Mouse (Mus musculus) testis, postnatal 10 days (tissue): ENCODE results near the gene Wnt3a.
"Not testable (repeated sequence)": the region's sequence is repeated elsewhere in the genome, so short reads cannot be mapped to it uniquely, and the experiment has no call there.

Experiments used
- DNase-seq: peaks from one replicate; pipeline ENCODE4 v3.0.0; 2021; ENCODE audit warnings: low spot score

Gene Wnt3a

GRCm38 (mm10) chr11:59307422-59308163, 17.0 kb upstream of the Wnt3a start:
- peak; percentile 92 for DNase-seq

GRCm38 (mm10) chr11:59306461-59307421, 16.2 kb upstream of the Wnt3a start, which contains the start of gene Wnt9a:
Wnt9a (plus strand) TSS chr11:59306928.
- DNase-seq, result peak; percentile 80

DNA sequence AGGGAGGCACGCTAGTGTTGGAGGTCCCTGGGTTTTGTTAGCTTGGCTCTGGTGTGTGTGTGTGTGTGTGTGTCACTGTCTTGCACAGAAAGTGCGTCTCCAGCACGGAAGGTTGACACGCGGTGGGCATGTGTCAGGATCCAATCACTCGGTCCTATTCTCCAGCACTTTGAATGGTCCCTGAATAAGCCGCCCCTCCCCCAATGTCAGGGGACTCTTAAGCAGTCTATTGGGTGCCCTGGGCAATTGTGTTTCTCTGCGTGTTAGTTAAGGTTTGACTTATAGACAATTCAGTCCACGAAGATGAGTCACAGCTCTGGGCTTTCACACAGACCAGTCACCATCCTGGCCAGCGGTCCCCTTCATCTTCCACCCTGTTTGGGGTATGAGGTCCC, 15.3 kb upstream of the Wnt3a start:
- DNase-seq, result no peak

DNA sequence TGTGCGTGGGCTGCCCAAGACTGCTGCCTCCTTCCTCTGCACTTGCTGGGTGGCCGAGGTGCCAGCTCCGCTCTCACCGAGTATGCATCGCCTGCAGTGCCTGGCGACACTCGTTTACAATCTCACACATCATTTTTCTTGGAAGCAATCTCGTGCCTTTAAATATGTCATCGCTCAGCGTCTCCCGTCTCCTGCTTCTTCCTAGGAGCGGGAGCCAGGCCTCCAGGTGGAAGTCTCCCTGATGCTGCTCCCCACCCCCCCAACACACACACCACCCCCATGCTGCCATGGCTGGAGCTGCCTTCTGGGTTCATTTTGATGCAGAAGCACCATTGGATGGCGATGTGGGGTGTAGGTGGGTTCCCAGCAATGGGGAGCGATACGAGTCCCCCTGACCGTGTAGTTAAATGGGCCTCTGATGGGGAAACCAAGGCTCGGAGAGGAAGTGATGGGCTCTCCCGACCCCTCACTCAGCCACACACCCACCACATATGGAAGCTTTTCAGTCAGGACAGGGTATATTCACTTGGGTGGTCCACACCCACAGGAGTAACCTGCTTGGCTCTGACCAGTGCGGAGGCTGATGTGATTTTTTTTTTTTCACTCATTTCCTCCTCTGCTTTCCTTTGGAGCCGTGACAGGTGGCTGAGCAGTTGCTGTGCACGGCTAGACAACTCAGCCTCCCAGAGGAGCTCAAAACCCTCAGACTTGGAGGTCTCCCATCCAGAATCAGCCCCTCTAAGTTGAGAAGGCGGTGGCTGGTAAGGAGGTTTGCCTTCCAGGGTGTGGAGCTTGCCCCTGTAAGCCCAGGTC, 14.7 kb upstream of the Wnt3a start:
- DNase-seq, result no peak

GRCm38 (mm10) chr11:59302700-59303569, 12.4 kb upstream of the Wnt3a start:
- peak; percentile 87 for DNase-seq

- DNase-seq, result not testable (repeated sequence)
Observed at GRCm38 (mm10) chr11:59301053-59301452, 10.5 kb upstream of the Wnt3a start.

DNA sequence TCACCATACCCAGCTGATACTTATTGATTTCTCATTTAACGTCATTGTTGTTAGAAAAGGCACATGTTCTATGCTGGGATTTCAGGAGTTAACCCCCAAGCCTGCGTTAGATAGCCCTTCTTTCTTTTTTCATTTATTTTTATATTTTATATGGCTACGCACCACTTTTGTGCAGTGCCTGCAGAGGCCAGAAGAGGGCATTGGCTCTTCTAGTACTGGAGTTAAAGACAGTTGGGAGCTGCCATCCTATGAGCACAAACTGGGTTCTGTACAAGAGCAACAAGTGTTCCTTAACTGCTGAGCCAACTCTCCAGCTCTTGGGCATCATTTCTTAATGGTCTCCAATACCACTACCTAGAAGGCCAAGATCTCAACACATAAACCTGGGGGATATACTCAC, 9.6 kb upstream of the Wnt3a start:
- peak; percentile 67 for DNase-seq

GRCm38 (mm10) chr11:59297941-59298340, 7.4 kb upstream of the Wnt3a start:
- DNase-seq, result peak; percentile 79

GRCm38 (mm10) chr11:59293616-59294015, 3.1 kb upstream of the Wnt3a start:
- DNase-seq, result peak; percentile 69

DNA sequence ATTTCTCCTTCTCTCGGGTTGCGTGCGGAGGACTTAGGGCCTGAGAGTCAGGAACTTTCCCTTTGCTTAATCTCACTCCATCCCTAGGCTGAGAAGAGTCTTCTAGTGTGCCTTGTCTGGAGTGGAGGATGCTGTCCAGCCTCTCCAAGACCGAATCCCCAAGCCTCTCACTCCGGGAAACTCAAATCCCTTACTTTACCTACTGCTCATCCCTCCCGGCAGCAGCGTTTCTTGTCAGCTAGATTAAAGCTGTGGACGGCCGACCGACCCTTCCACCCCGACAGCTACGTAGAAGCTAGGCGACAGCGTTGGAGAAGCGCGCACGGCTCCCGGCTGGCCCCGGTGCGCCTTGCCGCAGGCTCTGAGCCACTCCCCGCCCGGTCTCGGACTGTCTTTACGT, 846 bp downstream of the Wnt3a start:
- no peak for DNase-seq

DNA sequence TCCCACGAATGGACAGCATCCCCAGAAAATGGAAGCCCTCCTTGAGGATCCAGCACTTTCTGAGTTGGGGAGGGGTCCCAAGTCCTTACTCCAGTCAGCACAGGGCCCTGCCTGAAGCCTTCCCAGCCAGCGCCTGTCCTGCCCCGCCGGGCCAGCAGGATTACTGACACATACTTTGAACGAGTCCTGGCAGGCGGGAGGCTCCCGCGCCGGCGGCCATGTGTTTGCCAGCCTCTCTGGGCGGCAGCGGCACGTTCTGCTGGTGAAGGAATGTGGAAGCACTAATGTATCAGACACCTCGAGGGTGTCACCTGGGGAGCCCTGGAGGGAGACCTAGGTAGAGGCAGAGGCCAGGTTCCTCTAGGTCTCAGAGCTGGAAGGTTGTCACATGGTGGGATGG, 6.4 kb downstream of the Wnt3a start:
- DNase-seq, result no peak

DNA sequence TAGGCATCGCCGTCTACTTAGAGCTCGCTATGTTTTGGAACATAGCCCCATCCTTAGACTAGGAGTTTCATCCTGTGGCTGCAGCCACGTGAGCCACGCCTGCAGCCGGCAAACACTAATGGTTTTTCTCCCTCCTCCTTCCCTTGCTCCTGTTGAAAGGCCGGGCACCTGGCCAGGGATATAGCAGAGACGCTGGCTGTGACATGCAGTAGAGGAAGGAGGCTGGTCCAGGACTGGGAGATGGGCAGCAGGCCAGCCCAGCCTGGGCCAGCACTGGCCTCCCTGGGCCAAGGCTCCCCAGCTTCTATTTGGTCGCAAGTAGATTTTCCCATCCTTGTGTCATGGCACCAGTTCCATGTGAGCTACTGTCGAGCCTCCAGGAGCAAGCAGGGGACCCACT, 7.6 kb downstream of the Wnt3a start:
- peak; percentile 61 for DNase-seq

- no peak for DNase-seq
Observed at GRCm38 (mm10) chr11:59282111-59282510, 8.4 kb downstream of the Wnt3a start.

DNA sequence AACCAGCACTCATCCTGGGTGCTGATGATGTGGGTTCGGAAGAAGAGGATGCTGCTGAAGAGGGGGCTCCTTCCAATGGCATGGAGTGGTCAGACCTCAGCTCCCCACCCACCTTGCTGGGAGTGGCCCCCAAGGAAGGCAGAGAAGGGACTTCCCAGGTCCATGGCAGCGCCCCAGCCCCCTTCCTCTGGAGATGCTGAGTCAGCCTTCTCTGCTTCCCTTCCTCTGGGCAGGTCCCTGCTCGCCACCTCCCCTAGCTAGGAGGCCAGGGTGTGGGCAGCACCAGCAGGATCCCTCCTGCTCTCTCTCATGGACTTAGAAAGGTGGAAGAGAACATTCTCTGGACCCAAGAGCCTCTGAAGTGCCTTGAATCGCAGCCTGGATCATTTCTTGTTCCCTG, 12.5 kb downstream of the Wnt3a start:
- DNase-seq, result no peak

- no peak for DNase-seq
Observed at GRCm38 (mm10) chr11:59276877-59277276, 13.7 kb downstream of the Wnt3a start.

DNA sequence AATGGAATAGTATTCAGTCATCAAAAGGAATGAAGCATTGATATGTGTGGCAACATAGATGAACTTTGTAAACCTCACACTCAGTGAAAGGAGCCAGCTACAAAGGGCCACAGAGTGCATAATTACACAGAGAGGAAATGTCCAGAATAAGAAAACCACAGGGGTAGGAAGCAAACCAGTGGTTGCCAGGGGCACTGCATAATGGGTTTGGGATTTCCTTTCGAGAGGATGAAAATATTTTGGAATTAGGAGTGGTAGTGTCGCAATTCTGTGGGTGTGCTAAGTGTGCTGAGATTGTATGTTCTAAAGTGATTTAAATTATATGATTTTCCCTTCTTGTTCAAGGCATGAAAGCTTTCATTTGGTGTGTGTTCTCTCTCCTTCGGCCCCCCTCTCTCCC, 16.4 kb downstream of the Wnt3a start:
- DNase-seq, result no peak

DNA sequence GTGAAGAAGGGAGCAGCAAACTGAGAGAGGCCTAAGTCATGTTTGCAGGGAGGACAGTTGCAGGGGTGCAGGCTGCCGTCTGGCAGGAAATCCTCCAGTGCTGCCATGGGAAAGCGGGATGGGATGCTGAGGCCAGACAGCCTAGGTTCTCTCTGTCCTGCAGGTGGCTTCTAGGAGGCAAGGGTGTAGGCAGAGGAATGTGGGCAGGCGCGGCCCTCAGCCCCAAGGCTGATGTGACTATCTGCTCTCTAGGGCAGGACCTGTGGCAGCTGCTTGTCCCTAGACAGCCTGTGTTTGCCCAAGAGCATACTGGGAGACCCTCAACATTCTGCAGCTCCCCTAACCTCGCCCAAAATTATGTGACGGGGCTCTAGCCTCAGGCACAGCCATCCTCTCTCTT, 23.8 kb downstream of the Wnt3a start:
- DNase-seq, result no peak

DNA sequence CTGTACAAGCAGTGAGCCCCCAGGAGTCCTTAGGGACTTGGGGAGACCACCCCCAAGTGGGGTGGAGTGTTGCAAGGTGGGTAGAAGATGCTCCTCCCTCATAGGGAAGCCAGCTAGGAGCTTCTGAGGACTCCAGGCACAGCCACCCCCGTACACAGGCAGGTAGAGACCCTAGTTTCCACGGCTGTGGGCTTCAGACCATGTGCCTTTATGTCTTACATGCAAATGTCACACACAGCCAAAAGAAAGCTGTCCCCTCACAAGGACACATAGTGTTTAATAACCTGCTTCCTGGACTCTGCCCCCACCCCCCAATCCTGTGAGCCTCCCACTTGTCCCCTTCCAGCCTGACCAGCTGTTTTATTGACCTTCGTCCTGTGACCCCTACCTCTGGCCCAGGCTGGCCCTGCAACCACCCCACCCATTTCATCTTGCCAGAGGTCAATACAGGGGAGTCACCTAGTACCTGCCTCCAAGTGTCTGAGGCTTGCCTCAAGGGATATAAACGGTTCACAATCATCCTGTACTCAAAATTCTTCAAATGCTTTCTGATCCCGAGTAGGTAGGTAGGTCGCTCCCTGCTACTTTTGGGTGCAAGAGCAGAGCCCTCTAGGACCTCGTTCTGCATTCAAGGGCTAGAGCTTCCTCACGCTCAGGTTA, 25.3 kb downstream of the Wnt3a start:
- no peak for DNase-seq

- DNase-seq, result no peak
Observed at GRCm38 (mm10) chr11:59264593-59264992, 26.0 kb downstream of the Wnt3a start.

GRCm38 (mm10) chr11:59263870-59264563, 26.5 kb downstream of the Wnt3a start:
- peak; percentile 74 for DNase-seq
